Mouse (Mus musculus): ENCODE measurements at regions not wholly inside any gene's neighbourhood (a gene's known extent, or its start where the extent isn't known, plus 50 kb on each side); places are given as distances from the start of the nearest gene placed in this dataset.

DNA sequence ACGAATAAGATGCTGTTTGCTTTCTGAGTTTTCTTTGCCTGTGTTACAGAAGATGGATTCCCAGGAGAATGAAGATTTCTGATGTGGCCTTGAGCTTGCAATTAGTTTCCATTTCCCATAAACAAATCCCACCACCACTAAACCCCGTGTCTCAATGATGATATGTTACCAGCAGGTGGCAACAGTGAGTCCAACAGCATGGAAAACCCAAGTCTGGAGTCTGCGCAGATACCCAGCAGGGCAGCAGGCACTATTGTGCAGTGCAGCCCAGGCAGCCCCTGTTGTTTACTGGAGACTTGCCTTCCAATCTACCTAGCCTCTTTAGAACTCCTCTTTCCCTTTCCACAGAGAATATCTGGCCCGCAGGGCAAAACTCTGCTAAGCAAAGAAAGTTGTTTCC lies 62.7 kb downstream of the Bmp2 start:
- peak; percentile 42 for DNase-seq

DNA sequence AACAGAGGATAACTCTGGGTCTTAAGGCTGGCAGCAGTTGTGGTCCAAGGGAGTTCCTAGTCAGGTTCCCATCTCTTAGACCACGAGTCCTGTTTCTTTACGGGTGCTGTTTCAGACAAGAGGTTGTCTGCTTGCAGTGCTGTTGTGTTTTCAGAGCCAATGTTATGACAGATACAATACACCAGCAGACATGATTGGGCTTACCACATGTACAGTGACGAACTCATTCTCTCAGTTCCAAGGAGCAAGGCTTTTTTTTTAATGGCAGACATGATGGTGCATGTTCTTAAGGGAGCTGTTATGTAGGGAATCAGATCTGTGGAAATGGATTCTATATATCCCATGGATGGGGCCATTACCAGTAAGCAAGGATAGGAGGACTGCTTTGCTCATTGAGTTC lies 63.3 kb downstream of the Bmp2 start:
- no peak for DNase-seq

DNA sequence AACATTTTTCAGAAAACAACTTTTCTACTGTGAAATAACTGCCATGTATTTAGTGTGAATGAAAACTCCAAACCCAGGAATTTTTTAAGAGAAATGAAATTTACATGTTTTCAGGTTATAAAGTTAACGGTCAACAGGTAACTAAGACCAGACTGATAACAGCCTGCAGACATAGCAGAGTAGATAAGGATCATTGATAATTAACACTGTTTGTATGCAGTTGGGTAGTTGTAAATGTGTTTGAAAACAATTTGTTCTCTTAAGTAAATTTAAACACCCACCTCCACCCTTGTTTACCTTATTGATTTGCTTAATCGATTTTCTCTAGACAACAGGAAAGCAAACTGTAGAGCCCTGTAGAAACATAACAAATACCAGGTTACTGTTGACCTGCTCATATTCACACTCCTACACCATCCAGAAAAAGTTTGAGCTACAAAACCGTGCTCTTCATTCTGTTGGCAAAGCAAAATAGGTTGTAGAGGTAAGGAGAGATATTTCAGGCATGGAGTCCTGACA lies 65.4 kb downstream of the Bmp2 start:
- no peak for DNase-seq

DNA sequence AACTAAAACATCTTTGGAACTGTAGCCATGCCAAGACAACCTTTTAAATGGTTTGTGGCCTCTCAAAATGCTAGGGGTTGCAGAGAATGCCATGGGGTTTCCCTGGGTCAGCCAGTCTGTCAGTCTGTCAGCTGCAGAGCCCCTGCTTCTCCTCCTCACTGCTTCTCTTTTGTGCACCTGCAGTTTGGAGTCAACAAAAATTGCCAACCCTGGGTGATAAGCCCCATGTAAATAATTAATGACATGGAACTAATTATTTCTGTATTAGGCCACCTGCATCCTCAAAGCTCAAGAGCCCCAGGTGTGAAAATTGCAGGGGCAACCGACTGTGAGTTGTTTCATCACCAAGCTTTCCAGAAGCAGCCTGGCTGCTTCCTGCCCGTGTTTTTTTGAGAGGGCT lies 70.6 kb downstream of the Bmp2 start:
- no peak for DNase-seq

DNA sequence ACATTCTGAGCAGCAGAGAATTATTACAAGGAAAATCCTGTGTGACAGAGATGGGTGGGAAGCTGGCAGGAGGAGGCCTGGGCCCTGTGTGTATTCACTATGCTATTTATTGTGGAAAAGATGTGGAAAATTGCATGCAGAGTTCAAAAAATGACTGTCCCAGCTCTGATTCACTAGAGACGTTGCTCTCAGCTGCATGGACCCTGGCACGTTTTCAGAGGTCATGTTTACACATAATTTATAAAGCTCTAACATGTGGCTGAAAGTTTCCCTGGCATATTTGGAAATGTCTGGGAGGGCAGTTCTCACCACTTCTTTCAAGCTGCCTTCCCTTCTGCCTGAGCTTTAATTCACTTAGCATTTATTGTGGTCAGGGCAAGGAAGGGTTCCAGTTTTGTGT lies 73.6 kb downstream of the Bmp2 start:
- DNase-seq = peak; percentile 63

DNA sequence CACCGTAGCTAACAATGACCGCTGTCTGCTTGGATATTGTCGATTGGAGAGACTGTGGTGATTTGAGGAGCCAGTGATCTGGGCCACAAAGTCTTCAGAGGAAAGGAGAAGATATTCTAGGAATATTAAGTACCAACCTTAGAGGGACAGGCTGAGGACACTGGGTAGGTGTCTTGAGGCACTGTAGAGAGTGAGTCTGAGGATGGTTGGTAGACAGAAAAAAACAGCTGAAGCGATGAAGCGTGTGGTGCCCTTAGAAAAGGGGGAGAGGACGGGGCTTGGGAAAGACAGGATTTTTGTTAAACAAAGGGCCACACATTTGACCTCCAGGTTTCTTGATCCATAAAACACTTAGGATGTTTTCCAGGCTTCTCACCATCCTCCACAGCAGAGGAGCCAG lies 76.9 kb downstream of the Bmp2 start:
- DNase-seq = no peak

DNA sequence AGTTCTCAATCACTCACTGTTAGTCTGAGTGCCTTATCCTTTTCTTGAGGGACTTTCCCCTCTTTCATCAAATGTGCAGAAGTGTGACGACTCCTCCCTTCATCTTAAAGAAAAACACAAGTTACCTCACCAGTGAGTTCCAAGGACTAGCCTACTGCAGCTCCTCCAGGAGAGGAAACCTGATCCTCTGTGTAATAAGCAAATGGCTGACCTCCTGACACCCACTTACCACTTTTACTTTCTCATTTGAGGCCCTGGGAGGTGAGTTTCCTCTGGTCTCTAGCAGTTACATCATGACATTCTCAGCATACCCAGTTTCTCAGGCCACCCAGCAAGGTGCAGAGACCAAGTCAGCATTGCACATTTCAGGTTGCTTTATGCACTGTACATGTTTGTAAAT lies 83.5 kb downstream of the Bmp2 start:
- DNase-seq = no peak

DNA sequence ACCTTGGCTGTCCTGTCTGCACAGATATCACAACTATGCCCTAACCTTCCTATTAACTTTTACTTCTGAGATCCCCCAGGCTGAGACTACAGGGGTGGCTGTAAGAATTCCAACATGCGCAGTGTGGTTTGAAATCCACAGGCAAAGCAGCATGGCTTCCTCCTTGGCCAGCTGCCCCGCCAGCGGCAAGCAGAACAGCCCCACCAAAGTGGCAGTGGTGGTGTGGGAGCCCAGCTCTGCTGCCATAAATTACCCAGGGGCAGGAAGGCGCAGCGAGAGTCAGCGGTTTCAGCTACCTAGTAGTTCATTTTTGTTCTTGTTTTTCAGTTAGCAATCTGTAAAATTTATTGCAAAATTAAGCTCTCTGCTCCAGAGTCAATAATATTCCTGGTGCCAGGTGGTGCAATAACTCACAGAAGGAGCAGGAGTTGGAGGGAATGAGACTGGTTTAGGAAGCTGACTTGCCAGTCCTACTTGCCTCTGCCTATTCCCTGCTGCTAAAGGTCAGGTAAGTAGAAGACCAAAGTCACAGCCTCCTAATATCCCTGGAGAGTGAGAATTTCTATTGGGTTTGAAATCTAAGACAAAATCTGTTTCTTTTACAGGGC lies 98.0 kb downstream of the Bmp2 start:
- no peak for DNase-seq

DNA sequence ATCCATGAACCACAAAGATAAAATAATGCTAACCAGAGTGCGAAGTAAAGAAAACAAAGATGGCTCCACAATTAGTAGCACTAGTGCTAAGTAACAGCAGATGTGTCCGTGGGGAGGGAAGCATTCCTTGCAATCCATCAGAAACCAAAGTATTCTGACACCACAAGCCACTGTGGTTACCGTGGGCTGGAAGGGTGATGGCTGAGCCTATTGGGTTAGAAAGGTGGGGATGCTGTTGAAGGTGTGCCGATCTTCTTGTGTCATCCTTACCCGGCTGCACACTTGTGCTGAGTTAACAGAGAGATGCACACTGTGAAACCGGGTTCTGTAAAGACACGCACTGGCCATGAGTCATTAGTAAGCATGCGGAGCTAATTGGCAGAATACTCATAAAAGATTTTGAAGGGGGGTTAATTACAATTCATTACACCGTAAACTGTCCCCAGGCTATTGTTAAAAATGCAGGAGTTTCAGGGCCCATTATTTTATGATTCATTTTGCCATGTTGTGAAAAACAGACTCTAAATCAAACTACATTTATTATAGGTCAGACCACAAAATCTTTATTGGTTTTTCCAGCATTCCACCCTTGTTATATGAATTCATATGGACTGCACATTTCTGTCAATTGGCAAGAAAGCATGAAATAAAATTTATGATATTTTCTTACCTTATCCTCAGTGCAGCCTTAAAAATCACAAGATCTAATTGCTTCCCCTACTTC lies 114.5 kb downstream of the Bmp2 start:
- no peak for DNase-seq

DNA sequence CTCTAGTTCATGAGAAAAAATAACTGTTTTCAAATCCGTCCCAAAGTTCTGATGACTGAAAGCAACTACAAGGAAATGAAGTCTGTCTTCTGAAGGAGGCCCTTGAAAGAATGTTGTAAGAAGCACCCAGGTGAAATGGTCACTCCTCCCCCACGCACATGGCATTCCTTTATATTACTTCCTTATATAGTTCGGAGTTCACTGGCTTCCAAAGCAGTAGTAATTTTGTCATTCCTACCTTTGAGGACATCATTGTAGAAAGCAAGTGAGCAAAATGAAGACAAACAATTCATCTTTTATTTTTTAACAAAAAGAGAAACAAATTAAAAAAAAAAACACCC lies 115.1 kb downstream of the Bmp2 start:
- DNase-seq = no peak

DNA sequence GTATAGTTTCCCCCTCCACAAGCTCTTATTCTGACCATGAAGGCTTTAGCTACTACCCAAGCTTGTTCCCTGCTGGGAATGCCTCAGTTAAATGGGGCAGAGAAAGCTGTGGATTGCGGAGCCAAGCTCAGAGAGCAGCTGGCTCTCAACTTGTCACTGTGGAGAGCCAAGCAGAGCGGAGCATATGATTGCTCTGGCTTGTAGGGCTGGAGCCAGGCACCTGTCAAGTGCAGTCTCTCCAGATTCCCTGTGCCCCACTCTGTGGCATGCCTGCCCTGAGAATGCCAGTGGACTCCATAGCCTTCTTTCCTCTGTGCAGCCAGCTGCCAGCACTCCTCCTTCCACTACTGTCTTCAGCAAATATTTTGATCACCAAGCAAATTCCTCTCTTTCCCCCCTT lies 117.9 kb downstream of the Bmp2 start:
- DNase-seq = no peak

DNA sequence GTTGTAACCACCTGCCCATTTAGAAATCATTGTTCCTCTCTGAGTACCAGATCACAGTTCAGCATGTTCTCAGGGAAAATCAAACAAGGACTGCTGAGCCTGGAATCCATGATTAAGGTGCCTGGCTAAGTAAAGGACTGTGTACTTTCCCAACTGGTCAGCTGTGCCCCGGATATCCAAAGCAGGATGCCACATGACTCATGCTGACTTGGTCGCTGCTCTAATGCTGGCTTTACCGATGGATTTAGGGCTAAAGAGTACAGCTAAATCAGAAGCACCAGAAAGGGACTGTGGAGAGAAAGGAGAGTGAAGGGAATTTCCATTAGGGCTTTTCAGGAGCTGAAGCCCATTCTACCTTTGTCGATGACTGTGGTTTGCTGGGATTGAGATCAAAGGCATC lies 119.6 kb downstream of the Bmp2 start:
- DNase-seq = no peak

DNA sequence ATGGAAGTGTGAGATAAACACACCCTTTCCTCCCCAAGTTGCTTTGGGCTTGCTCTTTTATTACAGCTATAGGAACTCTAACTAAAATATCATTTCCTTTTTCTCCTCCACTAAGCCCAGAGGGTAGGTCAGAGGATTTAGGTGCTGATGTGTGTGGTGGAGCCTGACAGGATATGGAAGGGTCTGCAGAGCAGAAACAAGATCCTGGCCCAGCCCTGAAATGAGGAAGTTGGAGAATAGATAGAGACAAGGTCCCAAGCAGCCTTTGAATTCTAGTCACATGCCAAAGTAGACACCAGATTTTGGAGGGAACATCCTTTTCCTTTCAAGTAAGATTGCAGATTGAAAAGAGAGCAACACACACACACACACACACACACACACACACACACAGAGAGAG lies 132.4 kb downstream of the Bmp2 start:
- no peak for DNase-seq

DNA sequence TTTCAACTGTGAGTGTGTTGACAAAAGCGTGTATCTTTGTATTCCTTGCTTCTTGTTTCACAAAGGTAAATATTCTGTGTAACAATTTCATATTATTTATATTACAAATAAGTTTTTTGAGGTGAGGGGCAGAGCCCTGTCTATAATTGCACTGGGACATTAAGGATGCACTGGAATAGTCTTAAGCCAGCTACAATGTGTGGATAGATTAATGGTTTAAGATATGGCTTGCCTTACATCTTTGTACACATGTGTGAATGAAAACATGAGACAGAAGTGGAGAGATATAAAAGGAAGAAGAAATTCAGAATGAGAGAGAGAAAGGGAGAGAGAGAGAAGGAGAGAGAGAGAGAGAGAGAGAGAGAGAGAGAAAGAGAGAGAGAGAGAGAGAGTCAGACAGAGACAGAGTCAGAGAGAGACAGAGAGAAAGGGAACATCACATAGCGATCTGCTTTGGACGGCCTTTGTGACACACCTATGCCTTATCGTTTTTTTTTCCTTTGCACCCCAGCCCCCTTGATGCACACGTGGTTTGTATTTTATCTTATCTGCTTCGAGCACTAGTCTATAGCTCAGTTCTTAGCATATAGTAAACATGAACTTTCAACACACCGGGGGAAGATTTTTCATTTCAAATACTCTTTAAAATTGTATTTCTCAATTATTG lies 136.3 kb downstream of the Bmp2 start:
- no peak for DNase-seq

DNA sequence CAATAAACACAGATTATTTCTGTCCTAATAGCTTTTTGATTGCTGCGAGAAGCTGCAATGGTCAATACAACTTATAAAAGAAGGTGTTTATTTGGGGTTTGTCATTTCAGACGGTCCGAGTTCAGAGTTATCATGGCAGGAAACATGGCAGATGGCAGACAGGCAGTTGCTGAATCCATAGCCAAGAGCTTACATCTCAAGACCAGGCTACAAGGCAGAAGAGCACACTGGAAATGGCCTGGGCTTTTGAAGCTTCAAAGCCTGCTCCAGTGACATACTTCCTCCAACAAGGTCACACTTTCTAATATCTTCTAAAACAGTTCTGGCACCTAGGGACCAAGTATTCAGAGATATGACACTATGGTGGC lies 136.8 kb downstream of the Bmp2 start:
- no peak for DNase-seq

DNA sequence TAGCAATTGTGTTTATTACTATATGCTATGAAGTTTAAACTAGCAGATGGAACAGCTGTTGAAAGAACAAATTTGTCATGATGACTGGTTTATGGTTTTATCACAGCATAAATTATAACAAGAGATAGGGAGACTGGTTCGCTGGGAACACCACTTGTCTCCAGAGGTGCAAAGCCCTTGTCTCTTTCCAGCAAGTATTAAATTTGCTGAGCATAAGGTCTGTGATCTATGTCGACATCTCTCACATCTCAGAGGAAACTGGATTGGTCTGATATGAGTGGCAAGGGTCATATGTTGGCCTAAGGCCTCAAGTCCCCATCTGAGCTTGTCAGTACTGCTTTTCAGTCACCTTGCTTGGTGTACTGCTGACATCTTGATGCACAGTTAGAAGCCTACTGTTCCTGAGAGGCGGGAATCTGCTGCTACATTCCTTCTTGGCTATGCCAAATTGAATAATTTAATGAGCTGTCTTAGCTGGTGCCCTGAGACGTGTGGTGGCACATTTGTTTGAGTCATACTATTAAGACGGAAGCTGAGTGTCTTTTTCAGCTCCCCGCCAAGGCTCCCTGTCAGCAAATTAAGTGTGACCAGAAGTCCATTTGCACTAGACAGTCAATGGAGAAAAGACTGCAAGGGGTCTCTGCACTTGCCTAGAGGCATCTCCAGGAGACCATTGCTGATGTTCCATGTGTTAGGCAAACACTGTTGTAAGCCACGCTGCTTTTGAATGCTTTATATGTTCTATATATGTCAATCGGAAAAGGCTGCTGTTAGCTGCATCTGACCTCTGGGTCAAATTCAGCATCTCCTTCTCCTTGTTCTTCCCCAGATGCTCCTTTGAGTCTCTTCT lies 157.0 kb downstream of the Bmp2 start:
- DNase-seq = no peak

DNA sequence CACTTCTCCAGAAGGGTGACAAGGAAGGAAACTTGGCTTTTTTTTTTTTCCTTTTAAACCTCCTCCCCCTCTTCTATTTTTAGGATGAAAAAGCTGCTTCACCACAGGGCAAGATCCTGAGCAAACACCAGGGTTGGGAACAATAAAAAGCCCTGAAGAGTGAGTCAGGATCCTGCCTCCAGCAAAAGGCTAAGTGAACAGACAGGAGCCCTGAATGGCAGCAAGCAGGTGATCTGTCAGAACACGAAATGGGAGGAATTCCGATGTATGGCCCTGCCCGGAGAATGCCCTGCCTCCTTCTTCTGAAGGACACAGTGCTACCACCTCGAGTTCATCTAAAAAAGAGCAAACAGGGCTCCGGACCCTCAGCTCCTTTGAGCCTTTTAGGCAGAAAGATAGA lies 164.3 kb downstream of the Bmp2 start:
- DNase-seq = no peak

DNA sequence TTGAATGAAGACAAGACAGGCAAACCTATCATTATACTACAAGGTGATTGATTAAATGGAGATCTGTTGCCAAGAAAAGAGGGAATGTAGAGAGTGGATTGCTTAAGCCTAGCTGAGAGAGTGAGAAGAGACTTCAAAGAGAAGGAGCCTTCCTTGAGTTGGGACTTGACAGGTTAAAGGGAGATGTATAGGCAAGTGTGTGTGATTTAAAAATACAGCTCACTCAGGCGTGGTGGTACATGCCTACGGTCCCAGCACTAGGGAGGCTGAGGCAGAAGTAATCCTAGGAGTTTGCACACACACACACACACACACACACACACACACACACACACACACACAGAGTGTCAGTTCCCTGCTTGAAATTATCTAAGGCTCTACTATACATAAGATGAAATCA lies 165.1 kb downstream of the Bmp2 start:
- no peak for DNase-seq

DNA sequence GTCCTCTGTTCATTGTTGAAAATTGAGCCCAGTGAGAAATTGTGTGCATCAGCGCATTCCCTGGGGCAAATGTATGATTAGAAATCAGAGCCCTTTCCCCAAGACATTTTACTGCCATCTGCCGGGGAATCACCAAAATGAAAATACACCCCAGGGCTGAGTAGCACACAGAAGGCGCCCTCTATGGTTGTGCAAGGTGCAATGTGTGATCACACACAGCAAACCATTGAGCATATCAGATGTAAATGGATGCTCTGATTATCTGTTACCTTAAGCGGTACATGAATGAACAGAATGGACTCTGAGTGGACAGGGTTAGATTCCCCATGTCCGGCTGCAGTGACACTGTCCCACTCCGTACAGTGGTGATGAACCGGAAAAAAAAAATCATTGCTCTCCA lies 172.4 kb downstream of the Bmp2 start:
- peak; percentile 37 for DNase-seq

DNA sequence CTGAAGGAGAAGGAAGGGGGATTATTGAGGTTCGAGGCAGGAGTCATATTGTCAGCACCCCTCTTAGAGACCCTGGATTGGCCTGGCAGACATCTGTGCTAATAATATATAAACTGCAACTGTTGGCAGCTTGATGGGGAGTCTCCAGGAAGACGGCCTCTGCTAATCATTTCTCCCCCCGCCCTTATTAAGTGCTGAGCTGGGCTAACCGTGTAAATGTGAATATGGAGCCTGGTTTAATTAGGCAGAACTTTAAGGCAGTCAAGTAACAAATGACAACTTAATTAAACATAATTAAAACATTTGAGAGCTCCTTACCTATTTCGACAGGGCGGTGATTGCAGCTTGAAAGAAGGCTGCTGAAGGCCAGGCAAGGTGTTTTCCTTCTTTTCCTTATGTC lies 172.8 kb downstream of the Bmp2 start:
- no peak for DNase-seq

DNA sequence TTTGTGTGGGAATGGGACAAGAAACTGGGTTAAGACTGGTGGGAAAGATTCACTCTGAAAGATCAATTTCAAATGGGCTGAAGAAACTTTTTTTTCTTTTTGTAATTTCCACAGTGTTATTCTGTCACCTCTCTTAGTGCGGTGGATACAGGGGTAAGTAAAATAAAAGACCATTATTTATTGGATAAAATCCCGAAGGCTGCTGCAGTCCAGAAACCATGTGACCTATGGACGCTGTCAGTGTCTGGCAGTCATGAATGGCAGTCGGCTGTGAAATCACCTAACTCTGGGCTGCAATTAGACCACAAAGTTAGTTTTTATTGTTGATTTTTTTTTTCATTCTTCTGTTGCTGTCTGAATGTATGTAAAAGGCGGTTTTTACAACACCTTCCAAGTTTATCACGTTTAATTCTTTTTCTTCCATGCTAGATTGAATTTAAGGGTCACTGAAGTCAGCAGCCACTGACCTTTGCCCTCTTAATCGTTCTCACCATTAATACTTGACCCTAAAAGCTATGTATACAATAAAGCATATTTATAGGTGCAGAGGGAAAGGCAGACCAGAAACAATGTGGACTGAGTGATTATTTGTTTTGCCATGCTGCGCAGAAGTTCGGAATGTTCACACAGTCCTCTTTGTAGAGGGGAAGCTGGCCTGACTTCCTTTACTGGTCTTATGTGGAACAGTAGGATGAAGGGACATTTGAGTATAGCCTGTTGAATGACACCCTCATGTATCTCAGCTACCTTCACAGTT lies 182.7 kb downstream of the Bmp2 start:
- DNase-seq = no peak

DNA sequence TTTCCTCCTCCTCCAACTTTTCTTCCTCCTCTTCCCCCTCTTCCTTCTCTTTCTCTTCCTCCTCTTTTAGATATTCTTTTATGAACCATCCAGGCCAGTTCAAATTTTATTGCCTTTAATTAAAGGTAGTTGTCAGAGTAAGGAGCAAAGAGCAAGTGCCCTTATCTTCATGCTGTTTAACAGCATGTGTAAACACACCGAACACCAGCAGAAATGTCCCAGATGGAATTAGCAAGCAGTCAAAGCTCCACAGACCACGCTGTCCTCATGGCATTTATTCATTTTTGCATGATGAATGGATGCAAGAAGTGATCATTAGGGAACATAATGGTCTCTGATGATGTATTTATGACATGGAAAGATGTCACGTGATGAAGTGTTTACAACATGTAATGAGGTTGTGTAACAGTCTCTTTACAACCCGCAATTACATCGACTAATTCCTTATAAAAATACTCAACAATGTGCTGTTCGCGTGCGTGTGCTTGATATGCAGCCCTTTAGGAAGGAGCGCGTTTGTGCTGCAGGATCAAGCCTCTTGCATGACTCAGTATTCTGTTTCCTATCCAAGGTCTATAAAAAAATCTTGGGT lies 187.0 kb downstream of the Bmp2 start:
- DNase-seq = no peak
